33 mouse cellular contexts compared by ENCODE assay signal in genomic region chr4:123108056-123108455, GRCm38 (mm10). TPM values are rescaled to one million over a fixed set of nuclear protein-coding genes. Genes with fewer than 3 reads are reported as not detected.
"Had no signal": no experiment of that assay in that cellular context is flagged by ENCODE, and none has a peak within 500 bp of the region (broad histone marks: within the 10 kb centered on the region; RNA-seq: fewer than 3 reads in every experiment).

No protein-coding gene starts in this region.

- H3K27ac ChIP-seq: heart, embryonic 10.5 days; hindbrain, embryonic 13.5 days; hindbrain, embryonic 15.5 days; hindbrain, postnatal 0 days; kidney, embryonic 15.5 days; kidney, postnatal 0 days; limb, embryonic 13.5 days; limb, embryonic 15.5 days had no signal

- H3K9me3 ChIP-seq: heart, embryonic 10.5 days; heart, embryonic 12.5 days; hindbrain, embryonic 13.5 days; hindbrain, embryonic 15.5 days; kidney, embryonic 15.5 days; limb, embryonic 13.5 days; limb, embryonic 15.5 days had no signal

- DNase-seq: gastrocnemius, postnatal 14 days; gastrocnemius, postnatal 36 days; heart, adult 18-20 months; heart, postnatal 14 days; heart, postnatal 36 days; kidney, adult 11 months; kidney, adult 2 months; kidney, adult 9 months; kidney, postnatal 14 days; kidney, postnatal 36 days; layer of hippocampus, adult 9-11 months; layer of hippocampus, postnatal 36 days; left cerebral cortex, postnatal 4 days had no signal

- ATAC-seq: hindbrain, postnatal 0 days; intestine, embryonic 16.5 days had no signal

- H3K4me2 ChIP-seq: heart, embryonic 12.5 days; hindbrain, embryonic 13.5 days; hindbrain, embryonic 15.5 days; kidney, embryonic 15.5 days; limb, embryonic 13.5 days; limb, embryonic 15.5 days; liver, embryonic 11.5 days had no signal

- H3K36me3 ChIP-seq: heart, embryonic 10.5 days; heart, embryonic 12.5 days; hindbrain, embryonic 13.5 days; hindbrain, embryonic 15.5 days; kidney, embryonic 15.5 days; limb, embryonic 13.5 days; limb, embryonic 15.5 days had no signal

- H3K9ac ChIP-seq: heart, embryonic 12.5 days; hindbrain, embryonic 13.5 days; hindbrain, embryonic 15.5 days; kidney, embryonic 15.5 days; limb, embryonic 13.5 days; limb, embryonic 15.5 days had no signal

- H3K4me3 ChIP-seq: heart, embryonic 10.5 days; heart, embryonic 12.5 days; hindbrain, embryonic 13.5 days; hindbrain, embryonic 15.5 days; kidney, embryonic 15.5 days; limb, embryonic 13.5 days; limb, embryonic 15.5 days had no signal

RNA-seq across cellular contexts. Expression of gene Bmp8b, which starts 3.1 kb away (rescaled TPM):
- total RNA-seq: gastrocnemius, adult 18-20 months; gastrocnemius, adult 8-10 months; gastrocnemius, postnatal 14 days; gastrocnemius, postnatal 36 days; heart, adult 18-20 months; heart, adult 8-10 months; heart, postnatal 14 days; heart, postnatal 36 days; hematopoietic stem cell, adult 5-6 weeks; layer of hippocampus, adult 18-20 months had no signal
- polyA plus RNA-seq: hindbrain, embryonic 11.5 days had no signal

RNA-seq across cellular contexts. Expression of gene Oxct2b, which starts 8.0 kb away (rescaled TPM):
- total RNA-seq: gastrocnemius, adult 18-20 months; gastrocnemius, adult 8-10 months; gastrocnemius, postnatal 14 days; gastrocnemius, postnatal 36 days; heart, adult 18-20 months; heart, adult 8-10 months; heart, postnatal 14 days; heart, postnatal 36 days; hematopoietic stem cell, adult 5-6 weeks; layer of hippocampus, adult 18-20 months; layer of hippocampus, postnatal 36 days; left cerebral cortex, adult 18-20 months had no signal
- polyA plus RNA-seq: heart, embryonic 12.5 days; heart, embryonic 14.5 days; heart, embryonic 16.5 days; kidney, embryonic 15.5 days; liver, embryonic 11.5 days had no signal
